Mouse (Mus musculus) cerebellum, adult 2 months (tissue): ENCODE results near the gene Gnai3. TPM values are rescaled to one million over a fixed set of nuclear protein-coding genes. Genes with fewer than 3 reads are reported as not detected.

Experiments
- DNase-seq, 2 experiments: peaks; one replicate each; pipeline ENCODE4 v3.0.0; 2021
- H3K27ac ChIP-seq: fragments of 200-500 bp; 2 replicates; pipeline ENCODE4 v1.5.1; 2012; ENCODE audit warnings: low read length, control low read depth, inconsistent platforms; ENCODE audit not compliant: insufficient read depth
- H3K27me3 ChIP-seq: fragments of 200-500 bp; 2 replicates; pipeline ENCODE4 v1.6.1; 2012; ENCODE audit warnings: inconsistent platforms, mild to moderate bottlenecking, low read length, moderate library complexity; ENCODE audit not compliant: control insufficient read depth, insufficient read depth
- H3K4me1 ChIP-seq: fragments of 200-500 bp; 2 replicates; pipeline ENCODE4 v1.6.1; 2011; ENCODE audit warnings: low read length; ENCODE audit not compliant: control insufficient read depth, insufficient read depth
- H3K4me3 ChIP-seq: fragments of 200-500 bp; replicated peaks from 2 replicates; pipeline ENCODE3; 2011; ENCODE audit warnings: mild to moderate bottlenecking, low read depth, low read length, control low read depth; ENCODE audit not compliant: insufficient read depth
- CTCF ChIP-seq: fragments of 200-500 bp; IDR thresholded peaks from 2 replicates; pipeline ENCODE4 v1.5.1; 2011; ENCODE audit warnings: low read depth, mild to moderate bottlenecking, control low read depth, low read length, moderate library complexity, borderline replicate concordance; ENCODE audit not compliant: insufficient read depth
- POLR2A ChIP-seq: fragments of 200-500 bp; IDR thresholded peaks from 2 replicates; pipeline ENCODE4 v1.6.1; 2011; ENCODE audit warnings: low read length, control low read depth, borderline replicate concordance; ENCODE audit not compliant: insufficient read depth
- WGBS: fragments of 180-500 bp; shearing (Covaris S2); methylation state at CpG from one replicate; pipeline ENCODE4 v1.1.7; 2018; 5-methylcytosine and 5-hydroxymethylcytosine counted together
- polyA plus RNA-seq: library from polyadenylated mRNA; depleted of rRNA; stranded (reverse); fragments of >200 nt; gene quantifications from 2 replicates; pipeline ENCODE4 v1.2.3, GENCODE M21; 2012

Gnai3 gene
- polyA plus RNA-seq, 1 experiment, result 25.6 TPM

GRCm38 (mm10) chr3:108083904-108084407 is 62.0 kb downstream of the Gnai3 start:
- TF ChIP-seq CTCF (no peak), POLR2A (no peak)
- Histone ChIP-seq H3K4me1 (peaks cover 25% of the 10 kb centered on the region), H3K27ac (0 out of 2 replicates have a peak overlapping the region, but pooled peaks have one; percentile 17), H3K27me3 (no peaks in the 10 kb centered on the region), H3K4me3 (peak overlapping the region; percentile 47)
- 35% methylated on average over 4 of the region's 4 CpGs for WGBS
- peak; percentile 53 to 66 for DNase-seq

GRCm38 (mm10) chr3:108083161-108083560 is 62.8 kb downstream of the Gnai3 start:
- H3K27ac ChIP-seq, result no peak overlapping the region

GRCm38 (mm10) chr3:108082251-108082875 is 63.6 kb downstream of the Gnai3 start:
- no peak for TF ChIP-seq POLR2A
- no peak for TF ChIP-seq CTCF
- WGBS, result 48% methylated on average over 1 of the region's 1 CpGs
- no peak overlapping the region for H3K4me3 ChIP-seq
- no peak overlapping the region for H3K27ac ChIP-seq
- H3K27me3 ChIP-seq, result no peaks in the 10 kb centered on the region
- DNase-seq, result no peak
- H3K4me1 ChIP-seq, result peaks cover 26% of the 10 kb centered on the region

More at GRCm38 (mm10) chr3:108083161-108083560, 62.8 kb downstream of the Gnai3 start:
- DNase-seq, result no peak
- WGBS, result 63% methylated on average over 2 of the region's 2 CpGs
- H3K27me3 ChIP-seq, result no peaks in the 10 kb centered on the region
- no peak overlapping the region for H3K4me3 ChIP-seq
- H3K4me1 ChIP-seq, result peaks cover 25% of the 10 kb centered on the region
- TF ChIP-seq POLR2A (no peak), CTCF (no peak)

GRCm38 (mm10) chr3:108081681-108082080 is 64.3 kb downstream of the Gnai3 start:
- Histone ChIP-seq H3K27me3 (no peaks in the 10 kb centered on the region), H3K27ac (no peak overlapping the region), H3K4me1 (peaks cover 27% of the 10 kb centered on the region), H3K4me3 (no peak overlapping the region)
- no peak for DNase-seq
- TF ChIP-seq CTCF (no peak), POLR2A (no peak)
- 32% methylated on average over 4 of the region's 4 CpGs for WGBS

DNA sequence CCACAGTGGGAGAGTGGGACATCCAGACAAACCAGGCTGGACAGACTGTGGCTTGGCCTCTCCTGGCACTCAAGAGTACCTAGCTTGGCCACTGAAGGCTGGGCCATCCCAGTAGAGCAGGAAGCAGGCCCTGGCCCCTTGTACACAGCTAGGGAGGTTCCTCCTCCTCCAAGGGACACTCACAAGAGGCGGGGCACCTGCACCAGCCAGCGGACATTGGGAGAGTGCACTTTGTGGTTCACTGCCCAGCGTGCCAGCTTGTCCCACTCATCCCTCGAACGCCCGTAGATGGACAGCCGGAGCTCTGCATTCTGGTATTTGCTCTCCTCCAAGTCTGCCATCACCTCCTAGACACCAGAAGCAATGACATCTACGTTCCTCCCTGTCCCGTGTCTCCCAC is 69.1 kb downstream of the Gnai3 start:
- TF ChIP-seq POLR2A (no peak), CTCF (no peak)
- H3K4me3 ChIP-seq, result no peak overlapping the region
- H3K4me1 ChIP-seq, result peaks cover 8% of the 10 kb centered on the region
- no peak for DNase-seq
- WGBS, result 65% methylated on average over 9 of the region's 9 CpGs
- no peak overlapping the region for H3K27ac ChIP-seq
- no peaks in the 10 kb centered on the region for H3K27me3 ChIP-seq

DNA sequence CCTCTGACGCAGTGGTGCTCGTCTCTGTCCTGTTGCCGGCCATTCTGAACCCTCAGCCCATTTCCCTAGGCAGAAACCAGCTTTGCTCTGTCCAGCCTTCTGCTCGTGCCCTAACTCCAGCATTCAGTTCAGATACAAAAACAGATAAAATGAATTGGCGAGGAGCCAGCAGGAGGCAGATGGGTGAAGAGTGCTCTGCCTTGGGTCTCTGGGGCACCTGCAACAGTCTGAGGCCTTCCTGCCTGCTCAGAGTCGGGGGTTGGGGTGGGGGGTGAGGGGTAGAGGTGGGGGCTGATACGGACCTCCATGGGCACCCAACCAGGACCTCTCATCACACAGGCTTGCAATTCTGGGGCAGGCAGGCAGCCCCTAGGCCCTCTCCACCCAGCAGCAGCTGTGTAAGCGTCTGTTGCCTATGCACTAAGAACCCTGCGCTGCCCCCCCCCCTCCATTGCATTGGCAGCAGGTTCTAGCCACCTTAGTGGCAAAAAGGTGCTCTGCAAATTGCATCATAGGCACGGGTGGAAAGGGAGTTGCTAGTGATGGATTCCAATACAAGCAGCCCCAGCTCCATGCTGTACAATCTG is 72.9 kb downstream of the Gnai3 start:
- WGBS, result 23% methylated on average over 10 of the region's 10 CpGs
- DNase-seq, result peak in 1 of 2 experiments; percentile 41
- H3K4me1 ChIP-seq, result peaks cover 5% of the 10 kb centered on the region

DNA sequence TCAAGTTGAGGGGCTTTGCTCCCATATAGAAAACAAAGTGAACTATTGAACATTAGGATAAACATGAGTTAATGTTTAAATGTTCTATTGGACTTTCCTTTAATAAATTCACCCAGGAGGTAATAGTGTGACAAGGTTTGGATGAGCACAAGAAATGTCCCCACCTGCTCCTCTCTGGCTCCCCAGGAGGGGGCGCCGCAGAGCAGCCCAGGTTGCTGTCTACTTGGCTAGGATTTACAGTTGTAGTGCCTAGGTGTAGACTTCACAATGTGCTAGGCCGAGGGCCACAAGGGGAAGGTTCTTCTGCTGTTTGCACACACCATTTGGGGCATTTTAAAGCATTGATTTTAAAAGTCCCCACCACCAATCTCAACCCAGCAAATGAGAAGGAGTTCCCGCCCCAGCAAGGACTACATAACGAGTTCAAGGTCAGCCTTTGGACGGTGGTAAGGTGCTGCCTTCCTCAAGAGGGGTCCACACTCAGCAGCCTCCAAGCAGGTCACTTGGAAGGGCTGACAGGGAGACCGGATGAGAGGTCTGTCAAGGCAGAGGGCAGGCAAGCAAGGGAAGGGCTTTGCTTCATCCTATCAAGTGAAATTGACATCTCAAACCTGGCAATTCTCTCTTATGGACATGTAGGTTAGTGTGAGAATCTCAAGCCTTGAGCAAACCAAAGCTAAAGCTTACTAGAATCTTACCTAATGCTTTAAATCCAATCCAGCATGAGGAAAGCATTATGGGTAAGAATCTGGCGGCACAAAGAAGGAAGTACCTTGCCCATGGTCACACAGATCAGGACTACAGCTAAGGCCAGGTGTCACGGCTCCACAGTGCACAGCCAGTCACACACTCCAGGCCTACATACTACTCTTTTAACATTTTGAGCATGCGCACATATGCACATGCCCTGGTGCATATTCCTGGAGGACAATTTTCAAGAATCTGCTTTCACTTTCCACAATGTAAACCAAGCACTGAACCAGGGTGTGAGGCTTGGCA is 75.4 kb downstream of the Gnai3 start:
- peak; percentile 64 to 74 for DNase-seq
- Histone ChIP-seq H3K4me1 (peaks cover 3% of the 10 kb centered on the region), H3K27me3 (no peaks in the 10 kb centered on the region), H3K4me3 (no peak overlapping the region), H3K27ac (no peak overlapping the region)
- TF ChIP-seq CTCF (peak; percentile 79), POLR2A (no peak)
- WGBS, result 63% methylated on average over 10 of the region's 10 CpGs

More for the DNA sequence above, 72.9 kb downstream of the Gnai3 start:
- Histone ChIP-seq H3K27me3 (no peaks in the 10 kb centered on the region), H3K4me3 (no peak overlapping the region), H3K27ac (no peak overlapping the region)
- TF ChIP-seq POLR2A (no peak), CTCF (no peak)
